Mouse (Mus musculus): ENCODE measurements around the gene Zfp526.

GRCm38 (mm10) chr7:25266180-25266962 is 45.1 kb downstream of the Zfp526 start:
- no peak for TF ChIP-seq CTCF (IDR thresholded peaks at IDR 0.05; ENCODE audit: low read depth)
- TF ChIP-seq EP300 (IDR thresholded peaks at IDR 0.05; ENCODE audit: low read depth): no peak

Data from liver, embryonic 14.5 days (tissue).